ENCODE assay signal across 8 mouse cellular contexts in genomic region chr1:91455661-91456161, GRCm38 (mm10). TPM values are rescaled to one million over a fixed set of nuclear protein-coding genes. Genes with fewer than 3 reads are reported as not detected.
A peak's percentile ranks its signal among the peaks of the same experiment; 100 is the strongest.
DNase-seq lines count a peak whose midpoint lies in the region; ATAC-seq lines count a peak whose summit lies in the region.

No protein-coding gene starts in this region.

- peaks cover 24% of the 10 kb centered on the region for H3K4me1 ChIP-seq in forebrain, embryonic 14.5 days (ENCODE audit: control insufficient read depth, insufficient read depth, low read length)
- H3K4me1 ChIP-seq in limb, embryonic 12.5 days (replicated peaks): peaks cover 36% of the 10 kb centered on the region
- peaks cover 48% of the 10 kb centered on the region for H3K4me1 ChIP-seq in midbrain, embryonic 13.5 days (replicated peaks)

- H3K27ac ChIP-seq in forebrain, embryonic 14.5 days (ENCODE audit: low read depth, low read length): no peak overlapping the region
- peak overlapping the region; percentile 62 for H3K27ac ChIP-seq in limb, embryonic 12.5 days
- peak overlapping the region; percentile 10 for H3K27ac ChIP-seq in midbrain, embryonic 13.5 days

- H3K9me3 ChIP-seq in forebrain, embryonic 14.5 days (replicated peaks; ENCODE audit: control insufficient read depth, low read length): no peaks in the 10 kb centered on the region
- H3K9me3 ChIP-seq in limb, embryonic 12.5 days: no peaks in the 10 kb centered on the region
- no peaks in the 10 kb centered on the region for H3K9me3 ChIP-seq in midbrain, embryonic 13.5 days

- H3K27me3 ChIP-seq in forebrain, embryonic 14.5 days (replicated peaks; ENCODE audit: control insufficient read depth, insufficient read depth, low read length): no peaks in the 10 kb centered on the region
- peaks cover 15% of the 10 kb centered on the region for H3K27me3 ChIP-seq in limb, embryonic 12.5 days
- H3K27me3 ChIP-seq in midbrain, embryonic 13.5 days: peaks cover 13% of the 10 kb centered on the region

- H3K4me3 ChIP-seq in forebrain, embryonic 14.5 days (ENCODE audit: low read depth, low read length): no peak overlapping the region
- no peak overlapping the region for H3K4me3 ChIP-seq in limb, embryonic 12.5 days (replicated peaks)
- no peak overlapping the region for H3K4me3 ChIP-seq in midbrain, embryonic 13.5 days (replicated peaks)

- no peaks in the 10 kb centered on the region for H3K36me3 ChIP-seq in forebrain, embryonic 14.5 days (ENCODE audit: control insufficient read depth, insufficient read depth, low read length)
- no peaks in the 10 kb centered on the region for H3K36me3 ChIP-seq in limb, embryonic 12.5 days
- H3K36me3 ChIP-seq in midbrain, embryonic 13.5 days: no peaks in the 10 kb centered on the region

- WGBS in forebrain, embryonic 14.5 days: 55% methylated on average over 7 of the region's 7 CpGs
- WGBS in limb, embryonic 12.5 days: 30% methylated on average over 7 of the region's 7 CpGs
- 43% methylated on average over 7 of the region's 7 CpGs for WGBS in midbrain, embryonic 13.5 days

- peak; percentile 76 for DNase-seq in adrenal gland, adult 2 months
- DNase-seq in adrenal gland, adult 8-10 months: no peak
- DNase-seq in forebrain, embryonic 14.5 days (ENCODE audit: low spot score): peak; percentile 34
- peak; percentile 74 for DNase-seq in heart, postnatal 4 days
- DNase-seq in cerebellum, adult 11-12 months: no peak
- no peak for DNase-seq in layer of hippocampus, adult 8-10 months (ENCODE audit: low spot score in 2 of 2)

- peak overlapping the region; percentile 43 for H3K9ac ChIP-seq in forebrain, embryonic 14.5 days (ENCODE audit: low read length)
- H3K9ac ChIP-seq in limb, embryonic 12.5 days (replicated peaks): no peak overlapping the region; the same call in 1 of the 2 replicates
- H3K9ac ChIP-seq in midbrain, embryonic 13.5 days (replicated peaks): no peak overlapping the region

- peak overlapping the region; percentile 3 for H3K4me2 ChIP-seq in forebrain, embryonic 14.5 days (ENCODE audit: low read length)
- H3K4me2 ChIP-seq in limb, embryonic 12.5 days: peak overlapping the region; percentile 2; the same call in 1 of the 2 replicates
- H3K4me2 ChIP-seq in midbrain, embryonic 13.5 days (replicated peaks): peak overlapping the region; percentile 5; the same call in 1 of the 2 replicates

- no peak for ATAC-seq in forebrain, embryonic 14.5 days
- ATAC-seq in limb, embryonic 12.5 days (ENCODE audit: insufficient number of reproducible peaks, insufficient read depth, low FRiP score, low TSS enrichment, low read depth): no peak
- no peak for ATAC-seq in midbrain, embryonic 13.5 days

RNA-seq across cellular contexts. Expression of gene Per2, which starts 3.4 kb away (rescaled TPM):
- total RNA-seq in adrenal gland, adult 2 months (2021): 10 to 100 TPM; 22.2 to 68.7 TPM
- polyA plus RNA-seq in adrenal gland, adult 2 months (2012; rRNA removed): 24.7 and 40.0 TPM in 2 replicates
- 10 to 100 TPM; 42.5 to 75.0 (median 45.4) TPM for total RNA-seq in adrenal gland, adult 8-10 months (2022)
- 2.6 and 4.5 TPM in 2 replicates for polyA plus RNA-seq in forebrain, embryonic 14.5 days (2014; fragmentation: Nextera tagmentation; extraction: Ambion mirVana)
- 10 to 100 TPM in 1 of 2 experiments, 1 to 10 TPM in 1; 8.5 to 11.2 TPM for total RNA-seq in heart, postnatal 4 days (2021)
- polyA plus RNA-seq in limb, embryonic 12.5 days (2016; fragmentation: Nextera tagmentation; extraction: Ambion mirVana): 1.9 and 2.1 TPM in 2 replicates
- polyA plus RNA-seq in midbrain, embryonic 13.5 days (2015; fragmentation: Nextera tagmentation; extraction: Ambion mirVana): 4.4 and 4.7 TPM in 2 replicates
- total RNA-seq in layer of hippocampus, adult 8-10 months (2022): 10 to 100 TPM; 20.4 to 37.6 (median 30.4) TPM

RNA-seq across cellular contexts. Expression of gene Traf3ip1, which starts 38.7 kb away (rescaled TPM):
- 10 to 100 TPM; 10.1 to 11.8 TPM for total RNA-seq in adrenal gland, adult 2 months (2021)
- polyA plus RNA-seq in adrenal gland, adult 2 months (2012; rRNA removed): 6.2 and 6.8 TPM in 2 replicates
- total RNA-seq in adrenal gland, adult 8-10 months (2022): 10 to 100 TPM; 11.4 to 15.7 (median 12.9) TPM
- 6.1 and 6.5 TPM in 2 replicates for polyA plus RNA-seq in forebrain, embryonic 14.5 days (2014; fragmentation: Nextera tagmentation; extraction: Ambion mirVana)
- total RNA-seq in heart, postnatal 4 days (2021): 1 to 10 TPM; 4.3 to 4.6 TPM
- polyA plus RNA-seq in limb, embryonic 12.5 days (2016; fragmentation: Nextera tagmentation; extraction: Ambion mirVana): 11.8 and 12.2 TPM in 2 replicates
- 10.8 and 11.3 TPM in 2 replicates for polyA plus RNA-seq in midbrain, embryonic 13.5 days (2015; fragmentation: Nextera tagmentation; extraction: Ambion mirVana)
- 10 to 100 TPM; 13.3 to 14.6 (median 13.8) TPM for total RNA-seq in layer of hippocampus, adult 8-10 months (2022)

RNA-seq across cellular contexts. Expression of gene Hes6, which starts 41.9 kb away (rescaled TPM):
- 100 to 1,000 TPM; 190 to 273 TPM for total RNA-seq in adrenal gland, adult 2 months (2021)
- polyA plus RNA-seq in adrenal gland, adult 2 months (2012; rRNA removed): 252 and 309 TPM in 2 replicates
- 100 to 1,000 TPM; 178 to 376 (median 294) TPM for total RNA-seq in adrenal gland, adult 8-10 months (2022)
- 217 and 240 TPM in 2 replicates for polyA plus RNA-seq in forebrain, embryonic 14.5 days (2014; fragmentation: Nextera tagmentation; extraction: Ambion mirVana)
- total RNA-seq in heart, postnatal 4 days (2021): 10 to 100 TPM; 29.6 to 30.6 TPM
- 121 and 127 TPM in 2 replicates for polyA plus RNA-seq in limb, embryonic 12.5 days (2016; fragmentation: Nextera tagmentation; extraction: Ambion mirVana)
- 316 and 357 TPM in 2 replicates for polyA plus RNA-seq in midbrain, embryonic 13.5 days (2015; fragmentation: Nextera tagmentation; extraction: Ambion mirVana)
- total RNA-seq in layer of hippocampus, adult 8-10 months (2022): 10 to 100 TPM; 15.0 to 20.8 (median 16.2) TPM

RNA-seq across cellular contexts. Expression of gene Ilkap, which starts 57.1 kb away (rescaled TPM):
- total RNA-seq in adrenal gland, adult 2 months (2021): 10 to 100 TPM; 88.8 to 94.7 TPM
- 121 and 122 TPM in 2 replicates for polyA plus RNA-seq in adrenal gland, adult 2 months (2012; rRNA removed)
- total RNA-seq in adrenal gland, adult 8-10 months (2022): 100 to 1,000 TPM in 3 of 4 experiments, 10 to 100 TPM in 1; 89.4 to 138 (median 108) TPM
- polyA plus RNA-seq in forebrain, embryonic 14.5 days (2014; fragmentation: Nextera tagmentation; extraction: Ambion mirVana): 151 and 162 TPM in 2 replicates
- 10 to 100 TPM; 58.2 to 59.1 TPM for total RNA-seq in heart, postnatal 4 days (2021)
- 178 and 186 TPM in 2 replicates for polyA plus RNA-seq in limb, embryonic 12.5 days (2016; fragmentation: Nextera tagmentation; extraction: Ambion mirVana)
- polyA plus RNA-seq in midbrain, embryonic 13.5 days (2015; fragmentation: Nextera tagmentation; extraction: Ambion mirVana): 148 and 155 TPM in 2 replicates
- total RNA-seq in layer of hippocampus, adult 8-10 months (2022): 10 to 100 TPM; 58.7 to 73.1 (median 64.3) TPM

Comparison
In these comparisons a context has a peak if more than half of its experiments do, and no peak if none do; other contexts are left out.
1. DNase-seq: peak in adrenal gland, adult 2 months (single experiment), forebrain, embryonic 14.5 days (single experiment) and heart, postnatal 4 days (single experiment); none in adrenal gland, adult 8-10 months (single experiment), cerebellum, adult 11-12 months (single experiment) and layer of hippocampus, adult 8-10 months (0 of 2).
2. RNA of gene Hes6, which starts 41.9 kb away (total RNA-seq): 178 to 376 TPM in adrenal gland, adult 8-10 months and 190 to 273 TPM in adrenal gland, adult 2 months; 29.6 to 30.6 TPM in heart, postnatal 4 days and 15.0 to 20.8 TPM in layer of hippocampus, adult 8-10 months; every median in the first group is over 4 times any median in the second.
3. Peak in every context shown above with its lines, with median percentiles within 50 percentile points of each other: H3K4me2 ChIP-seq.